Mouse (Mus musculus): Measurements from ENCODE around the gene Agbl3. TPM values are rescaled to one million over a fixed set of nuclear protein-coding genes. Genes with fewer than 3 reads are reported as not detected.

The Agbl3 gene
- total RNA-seq, 4 experiments from 2014 or later: 11.9 to 19.2 (median 14.7) TPM

DNA sequence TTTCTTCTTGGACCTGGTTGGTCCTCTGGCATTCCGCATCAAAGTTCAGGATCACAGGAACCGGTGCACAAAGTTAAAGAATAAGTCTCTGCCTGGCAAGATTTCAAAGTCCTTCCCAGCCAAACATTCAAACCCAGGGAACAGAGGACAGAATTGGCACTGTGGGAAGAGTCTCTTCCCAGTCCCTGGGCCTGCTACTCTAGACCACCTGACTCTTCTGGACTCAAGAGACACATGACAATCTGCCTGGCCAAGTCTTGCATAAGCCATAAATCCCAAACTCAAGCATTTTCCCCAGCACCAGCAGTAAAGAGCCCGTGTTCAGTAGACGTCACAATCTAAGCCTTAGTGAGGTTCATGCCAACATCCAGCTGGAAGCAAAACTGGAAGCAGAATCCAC, 126.4 kb downstream of the Agbl3 start:
- no peak for DNase-seq

DNA sequence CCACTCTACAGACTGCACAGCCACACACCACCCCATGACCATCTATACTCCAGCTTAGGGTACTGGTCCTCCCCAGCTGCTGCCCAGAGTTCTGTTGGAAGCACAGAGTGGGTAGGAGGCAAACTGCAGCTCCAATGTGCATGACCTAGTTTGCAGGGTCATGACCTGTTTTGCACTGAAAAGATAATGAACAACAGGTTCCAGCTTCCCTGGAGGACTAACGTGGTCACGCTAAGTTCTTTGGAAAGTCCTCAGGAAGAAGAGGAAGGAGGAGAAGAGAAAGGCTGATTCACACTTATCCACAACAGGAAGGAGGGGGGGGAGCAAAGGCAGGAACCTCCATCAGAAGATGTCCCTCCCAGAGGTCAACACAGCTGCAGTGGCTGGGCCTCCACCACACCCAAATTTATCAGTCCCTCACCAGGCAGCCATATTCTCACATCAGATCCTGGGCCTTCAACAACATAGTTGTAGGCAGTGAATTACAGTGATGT, 126.9 kb downstream of the Agbl3 start:
- DNase-seq: no peak

DNA sequence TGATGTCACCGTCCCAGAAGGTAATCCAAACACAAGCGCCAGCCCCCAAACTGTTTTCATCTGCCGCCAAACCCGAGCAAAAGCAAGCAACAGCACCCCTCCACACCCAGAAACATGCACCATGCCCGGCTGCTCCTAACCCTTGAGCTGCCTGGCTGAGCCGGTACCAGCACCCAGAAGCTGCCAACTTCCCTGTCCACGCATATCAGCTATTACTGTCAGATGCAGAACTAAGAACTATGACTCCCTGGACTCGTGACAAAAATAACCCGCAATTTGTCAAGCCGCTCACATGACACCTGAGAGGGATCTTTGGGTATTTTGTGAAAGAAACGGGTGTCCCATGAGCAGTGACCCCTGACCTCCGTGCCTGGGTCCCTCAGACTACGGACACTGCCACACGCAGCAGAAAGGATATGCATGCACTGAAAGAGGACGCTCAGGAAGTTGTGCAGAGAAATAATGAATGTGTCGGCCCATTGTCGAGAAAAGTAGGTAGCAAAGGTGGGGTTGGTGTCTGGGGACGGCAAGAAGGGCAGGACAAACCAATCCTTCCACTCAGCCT, 127.5 kb downstream of the Agbl3 start:
- no peak for DNase-seq

Other genes with a start within 250 kb of the Agbl3 start
- gene Cald1, start 181.9 kb upstream of the Agbl3 start, total RNA-seq (2022): 10 to 100 TPM; 62.2 to 88.3 (median 71.2) TPM
- gene Tmem140, start 82.7 kb downstream of the Agbl3 start, total RNA-seq (2022): 10 to 100 TPM; 14.1 to 33.3 (median 18.4) TPM
- gene Cyren, start 97.6 kb downstream of the Agbl3 start, total RNA-seq (2022): 1 to 10 TPM; 6.9 to 9.0 (median 7.9) TPM
- 10 to 100 TPM; 11.2 to 24.0 (median 17.3) TPM for gene Wdr91, start 130.4 kb downstream of the Agbl3 start, total RNA-seq (2022)
- gene Stra8, start 139.7 kb downstream of the Agbl3 start, total RNA-seq (2022): not detected
- gene Slc23a4, start 208.0 kb downstream of the Agbl3 start, total RNA-seq (2022): under 1 TPM; 0.32 to 0.83 (median 0.54) TPM